Mouse (Mus musculus) forebrain, embryonic 12.5 days (tissue): ENCODE measurements around the gene Slc52a3. TPM values are rescaled to one million over a fixed set of nuclear protein-coding genes. Genes with fewer than 3 reads are reported as not detected.

ENCODE experiments used
- microRNA counts: library from miRNA; unstranded; fragments of <30 nt; microRNA quantifications from one replicate; lab custom pipeline; 2017
- microRNA-seq: library from miRNA; unstranded; fragments of <30 nt; microRNA quantifications from one replicate; pipeline ENCODE4, GENCODE M21; 2017
- polyA plus RNA-seq: library from polyadenylated mRNA; unstranded; fragments of >200 nt; fragmentation: Nextera tagmentation; extraction: Ambion mirVana; gene quantifications from 2 replicates; pipeline ENCODE4 v1.2.1, GENCODE M21; 2016

Slc52a3 gene
- polyA plus RNA-seq, 1 experiment from 2014 or later = 0.54 TPM

MicroRNAs within 50 kb of the gene (microRNA counts, 519-probe panel; counts per million panel counts)
- not detected for microRNA mmu-miR-1953 (lab: Ali Mortazavi, UCI)

Small RNAs within 50 kb of the gene (microRNA-seq; reads per million reads assigned to microRNA genes)
- gene Mir1953 = not detected

Other genes with a start within 250 kb of the Slc52a3 start
- gene Rspo4, start 153.6 kb upstream of the Slc52a3 start, polyA plus RNA-seq = 0.10 TPM in 1 of 2 replicates, not detected in the other
- gene Angpt4, start 85.3 kb upstream of the Slc52a3 start, polyA plus RNA-seq = 0.10 TPM in 1 of 2 replicates, not detected in the other
- 90.2 and 96.2 TPM in 2 replicates for gene Fam110a, start 16.3 kb upstream of the Slc52a3 start, polyA plus RNA-seq
- gene Scrt2, start 85.0 kb downstream of the Slc52a3 start, polyA plus RNA-seq = 15.3 and 15.6 TPM in 2 replicates
- gene Srxn1, start 109.0 kb downstream of the Slc52a3 start, polyA plus RNA-seq = 12.0 and 12.9 TPM in 2 replicates
- gene Tcf15, start 147.1 kb downstream of the Slc52a3 start, polyA plus RNA-seq = 3.0 and 3.2 TPM in 2 replicates
- gene Csnk2a1, start 230.3 kb downstream of the Slc52a3 start, polyA plus RNA-seq = 101 and 104 TPM in 2 replicates